Mouse (Mus musculus): Measurements from ENCODE around the gene Nbr1. TPM values are rescaled to one million over a fixed set of nuclear protein-coding genes. Genes with fewer than 3 reads are reported as not detected.
A peak's percentile ranks its signal among the peaks of the same experiment; 100 is the strongest.

The Nbr1 gene
- polyA plus RNA-seq (2012; ENCODE audit: insufficient read depth, insufficient read length, low replicate concordance, missing spikeins): not detected in 2 replicates

DNA sequence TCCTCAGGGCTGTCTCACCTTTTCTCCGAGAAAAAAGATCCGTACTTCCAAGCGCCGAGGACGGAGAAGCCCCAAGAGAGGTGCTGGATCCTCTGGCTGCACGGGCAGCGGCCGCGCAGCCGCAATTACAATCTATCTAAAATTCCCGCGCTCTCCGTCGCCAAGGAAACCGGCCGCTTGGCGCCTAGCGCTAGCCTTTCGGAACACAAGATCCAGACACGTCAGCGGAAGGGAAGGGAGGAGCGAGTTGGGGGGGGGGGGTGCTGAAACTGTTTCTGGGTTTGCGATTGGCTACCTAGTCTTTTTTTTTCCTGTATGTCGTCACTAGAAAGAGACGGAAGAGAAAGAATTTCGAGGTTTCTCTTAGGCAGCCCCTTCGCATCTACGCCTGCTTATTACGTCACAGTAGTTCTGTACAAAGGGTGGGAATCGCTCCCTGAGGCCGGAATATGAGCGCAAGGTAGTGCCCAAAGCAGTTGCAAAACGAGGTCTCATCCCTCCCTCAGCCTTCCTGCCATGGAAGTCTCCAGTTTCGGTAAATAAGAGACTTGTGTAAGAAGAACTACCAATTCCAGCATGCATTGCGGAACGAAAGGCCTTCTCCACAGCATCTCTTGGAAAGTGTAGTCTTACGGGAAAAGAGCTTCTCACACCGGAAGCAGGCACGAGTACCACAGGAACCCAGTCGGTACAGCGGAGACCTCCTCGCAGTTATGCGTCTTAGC is at the start of gene Nbr1, which contains the start of gene Brca1:
Gene Nbr1 (plus strand): TSS at position 399 of the 725 bp plus-strand sequence.
Gene Brca1 (minus strand): TSS at position 205 of the 725 bp plus-strand sequence.
- H3K27ac ChIP-seq (ENCODE audit: insufficient read depth, low read depth, low read length): peak within 1 kb of the TSS; percentile 99
- H3K4me3 ChIP-seq (ENCODE audit: insufficient read depth, low read depth, low read length): peak within 1 kb of the TSS; percentile 91
- WGBS: under 1% methylated on average over 43 of the region's 43 CpGs
- H3K4me1 ChIP-seq (ENCODE audit: control insufficient read depth, insufficient read depth, low read length): peaks cover 6% of the 10 kb centered on the region; the same call in 1 of the 2 replicates
- TF ChIP-seq CTCF (IDR thresholded peaks at IDR 0.05; ENCODE audit: insufficient read depth, low read depth, low read length) (no peak), POLR2A (IDR thresholded peaks at IDR 0.05; ENCODE audit: insufficient read depth, low read depth, low read length) (no peak)

DNA sequence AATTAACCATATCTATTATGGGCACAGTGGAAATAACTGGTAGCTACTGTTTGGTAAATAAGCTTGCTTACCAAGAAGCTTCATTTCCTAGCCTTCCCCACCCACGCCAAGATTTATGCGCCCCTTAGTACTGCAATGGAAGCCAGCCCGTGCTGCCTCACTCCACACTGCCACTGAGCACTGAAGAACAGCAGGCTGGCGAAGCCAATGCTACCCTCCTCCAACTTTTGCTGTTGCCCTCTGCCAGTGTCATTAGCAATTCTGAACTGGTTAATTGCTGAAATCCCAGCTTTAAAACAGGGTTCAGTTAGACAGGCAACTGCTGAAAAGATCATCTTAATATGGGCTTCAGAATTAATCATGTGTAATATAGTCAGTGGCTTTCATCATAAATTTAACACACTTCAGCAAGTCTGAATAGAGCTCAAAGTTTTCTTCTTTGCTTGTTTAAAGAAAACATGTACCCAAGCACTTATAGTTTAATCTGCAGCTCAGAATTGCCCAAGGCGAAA is 45.6 kb upstream of the Nbr1 start:
- 31% methylated on average over 5 of the region's 5 CpGs for WGBS

DNA sequence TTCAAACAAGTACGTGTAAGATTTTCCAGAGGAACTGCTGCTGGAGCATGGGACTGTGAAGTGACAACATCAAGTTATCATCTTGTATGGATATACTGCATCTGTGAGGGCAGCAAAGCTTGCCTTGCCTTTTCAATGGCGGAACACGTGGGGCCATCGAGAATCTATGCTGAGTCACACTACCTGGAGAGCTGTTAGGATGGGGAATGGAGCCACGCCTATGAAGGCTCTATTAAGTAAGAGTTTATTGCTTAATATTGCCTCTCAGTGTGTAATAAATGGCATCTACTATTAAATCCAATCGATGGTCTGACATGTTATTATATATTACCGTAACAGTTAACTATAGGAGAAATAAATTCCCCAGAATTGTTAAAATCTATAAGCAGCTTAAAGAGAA is 44.9 kb upstream of the Nbr1 start:
- H3K27ac ChIP-seq (ENCODE audit: insufficient read depth, low read depth, low read length): no peak overlapping the region
- no peaks in the 10 kb centered on the region; the same call in 1 of the 2 replicates for H3K4me1 ChIP-seq (ENCODE audit: control insufficient read depth, insufficient read depth, low read length)
- no peak for TF ChIP-seq CTCF (IDR thresholded peaks at IDR 0.05; ENCODE audit: insufficient read depth, low read depth, low read length)
- TF ChIP-seq POLR2A (IDR thresholded peaks at IDR 0.05; ENCODE audit: insufficient read depth, low read depth, low read length): no peak
- H3K4me3 ChIP-seq (ENCODE audit: insufficient read depth, low read depth, low read length): no peak overlapping the region
- WGBS: 94% methylated on average over 7 of the region's 7 CpGs

More for the DNA sequence above, 45.6 kb upstream of the Nbr1 start:
- Histone ChIP-seq H3K4me3 (ENCODE audit: insufficient read depth, low read depth, low read length) (no peak overlapping the region), H3K27ac (ENCODE audit: insufficient read depth, low read depth, low read length) (no peak overlapping the region), H3K4me1 (ENCODE audit: control insufficient read depth, insufficient read depth, low read length) (no peaks in the 10 kb centered on the region; the same call in 1 of the 2 replicates)
- TF ChIP-seq POLR2A (IDR thresholded peaks at IDR 0.05; ENCODE audit: insufficient read depth, low read depth, low read length) (no peak), CTCF (IDR thresholded peaks at IDR 0.05; ENCODE audit: insufficient read depth, low read depth, low read length) (no peak)

DNA sequence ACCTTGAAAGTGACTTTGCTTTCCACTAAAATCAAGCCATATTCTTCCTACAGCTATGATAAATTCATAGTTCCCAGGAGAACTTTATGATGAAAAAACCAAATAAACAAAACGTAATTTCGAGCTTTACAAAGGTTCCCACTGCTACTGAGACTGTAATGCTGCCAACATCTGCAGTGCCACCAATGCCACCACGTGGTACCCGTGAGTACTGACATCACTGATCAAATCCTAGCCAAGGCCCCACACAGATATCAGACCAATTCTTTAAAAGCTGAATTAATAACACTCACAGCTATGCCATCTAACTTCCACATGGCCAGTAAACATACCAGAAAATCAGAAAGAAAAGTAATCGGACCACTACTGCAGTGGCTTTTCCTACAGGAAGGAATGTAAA is 33.0 kb upstream of the Nbr1 start:
- H3K4me3 ChIP-seq (ENCODE audit: insufficient read depth, low read depth, low read length): no peak overlapping the region
- WGBS: 37% methylated on average over 5 of the region's 5 CpGs
- TF ChIP-seq POLR2A (IDR thresholded peaks at IDR 0.05; ENCODE audit: insufficient read depth, low read depth, low read length) (no peak), CTCF (IDR thresholded peaks at IDR 0.05; ENCODE audit: insufficient read depth, low read depth, low read length) (no peak)
- peaks cover 3% of the 10 kb centered on the region; the same call in 1 of the 2 replicates for H3K4me1 ChIP-seq (ENCODE audit: control insufficient read depth, insufficient read depth, low read length)
- H3K27ac ChIP-seq (ENCODE audit: insufficient read depth, low read depth, low read length): no peak overlapping the region

DNA sequence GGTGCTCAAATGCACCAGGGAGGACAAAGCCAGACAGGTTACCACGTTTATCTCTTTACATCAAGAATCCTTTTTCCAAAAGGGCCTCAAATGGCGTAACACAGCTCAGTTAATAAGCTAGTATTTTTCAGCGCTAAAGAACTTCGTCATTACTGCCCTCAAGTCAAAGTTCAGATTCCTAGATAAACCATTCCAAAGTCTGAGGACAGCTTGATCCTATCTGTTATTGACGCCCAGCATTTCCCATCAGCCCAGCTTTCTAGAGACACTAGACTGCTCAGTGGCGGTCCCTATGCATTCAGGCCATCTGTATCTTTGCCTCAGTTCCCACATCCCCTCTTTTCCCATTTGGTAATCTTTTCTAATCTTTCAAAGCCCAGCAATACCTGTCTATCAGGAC is 32.6 kb upstream of the Nbr1 start:
- 94% methylated on average over 6 of the region's 6 CpGs for WGBS
- H3K4me3 ChIP-seq (ENCODE audit: insufficient read depth, low read depth, low read length): no peak overlapping the region
- TF ChIP-seq POLR2A (IDR thresholded peaks at IDR 0.05; ENCODE audit: insufficient read depth, low read depth, low read length) (no peak), CTCF (IDR thresholded peaks at IDR 0.05; ENCODE audit: insufficient read depth, low read depth, low read length) (no peak)
- peaks cover 3% of the 10 kb centered on the region; the same call in 1 of the 2 replicates for H3K4me1 ChIP-seq (ENCODE audit: control insufficient read depth, insufficient read depth, low read length)
- H3K27ac ChIP-seq (ENCODE audit: insufficient read depth, low read depth, low read length): no peak overlapping the region

DNA sequence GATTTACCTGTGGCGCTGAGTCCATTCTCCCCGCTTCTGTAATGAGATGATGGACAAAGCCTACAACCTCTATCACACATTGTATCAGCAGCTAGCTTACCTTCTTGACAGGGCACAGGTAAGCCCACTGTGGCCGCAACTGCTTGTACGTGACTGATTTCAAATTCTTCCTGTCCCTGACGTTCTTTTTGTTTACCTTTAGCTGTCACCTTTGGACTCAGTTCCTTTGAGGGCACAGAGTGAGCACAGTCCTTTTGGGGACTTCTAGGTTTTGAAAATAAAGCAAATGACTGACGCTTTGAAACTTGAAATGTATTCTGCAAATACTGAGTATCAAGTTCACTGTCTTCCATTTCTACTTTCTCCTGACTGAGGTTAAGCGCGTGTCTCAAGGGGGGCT is 27.5 kb upstream of the Nbr1 start:
- WGBS: 95% methylated on average over 8 of the region's 8 CpGs
- Histone ChIP-seq H3K4me3 (ENCODE audit: insufficient read depth, low read depth, low read length) (no peak overlapping the region), H3K27ac (ENCODE audit: insufficient read depth, low read depth, low read length) (no peak overlapping the region), H3K4me1 (ENCODE audit: control insufficient read depth, insufficient read depth, low read length) (peaks cover 7% of the 10 kb centered on the region; the same call in 1 of the 2 replicates)
- TF ChIP-seq POLR2A (IDR thresholded peaks at IDR 0.05; ENCODE audit: insufficient read depth, low read depth, low read length) (no peak), CTCF (IDR thresholded peaks at IDR 0.05; ENCODE audit: insufficient read depth, low read depth, low read length) (no peak)

DNA sequence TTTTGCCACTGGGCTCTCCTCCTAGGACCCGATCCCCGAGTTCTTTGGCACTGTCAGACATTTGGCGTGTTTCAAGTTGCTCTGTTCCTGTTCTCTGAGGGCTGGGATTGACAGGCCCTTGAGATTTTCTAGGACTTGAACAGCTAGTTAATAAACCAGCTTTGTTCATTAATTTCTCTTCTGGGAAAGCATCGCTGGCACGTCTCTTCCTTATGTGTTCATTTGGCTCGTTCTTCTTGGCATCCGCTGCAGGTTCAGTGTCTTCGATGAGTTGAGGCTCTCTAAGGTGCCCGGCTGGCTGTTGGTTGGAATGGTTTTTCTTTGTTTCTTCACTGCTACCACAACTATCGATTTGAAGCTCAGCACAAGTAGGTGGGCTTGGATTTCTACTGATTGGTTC is 26.9 kb upstream of the Nbr1 start:
- 60% methylated on average over 10 of the region's 10 CpGs for WGBS
- Histone ChIP-seq H3K4me1 (ENCODE audit: control insufficient read depth, insufficient read depth, low read length) (peaks cover 7% of the 10 kb centered on the region; the same call in 1 of the 2 replicates), H3K4me3 (ENCODE audit: insufficient read depth, low read depth, low read length) (no peak overlapping the region), H3K27ac (ENCODE audit: insufficient read depth, low read depth, low read length) (no peak overlapping the region)
- no peak for TF ChIP-seq CTCF (IDR thresholded peaks at IDR 0.05; ENCODE audit: insufficient read depth, low read depth, low read length)
- no peak for TF ChIP-seq POLR2A (IDR thresholded peaks at IDR 0.05; ENCODE audit: insufficient read depth, low read depth, low read length)

DNA sequence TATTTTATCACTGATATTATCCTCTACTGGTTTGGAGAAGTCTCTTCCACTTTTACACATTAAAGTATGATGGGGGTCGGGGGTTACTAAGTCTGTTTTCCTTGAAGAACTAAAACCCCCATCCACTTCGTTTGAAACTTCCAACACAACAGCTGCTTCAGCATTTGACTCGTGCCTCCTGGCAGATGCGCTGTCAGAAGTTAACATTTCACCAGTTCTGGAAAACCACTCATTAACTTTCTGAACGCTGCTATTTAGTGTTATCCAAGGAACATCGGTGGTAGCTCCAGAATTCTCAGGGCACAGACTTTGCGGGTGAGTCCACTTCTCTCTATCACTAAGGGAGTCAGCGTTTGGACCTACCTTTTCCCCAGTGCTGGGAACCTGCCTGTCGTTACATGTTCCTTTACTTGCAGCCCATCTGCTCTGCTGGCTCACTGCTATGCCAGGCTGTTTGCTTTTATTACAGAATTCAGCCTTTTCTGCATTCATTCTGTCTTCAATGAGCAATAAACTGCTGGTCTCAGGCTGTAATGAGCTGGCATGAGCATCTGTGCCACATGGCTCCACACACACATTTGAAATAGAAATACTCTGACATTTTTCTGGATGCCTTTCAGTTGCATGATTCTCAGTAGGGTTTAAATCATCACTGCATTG is 25.9 kb upstream of the Nbr1 start:
- Histone ChIP-seq H3K4me1 (ENCODE audit: control insufficient read depth, insufficient read depth, low read length) (peaks cover 7% of the 10 kb centered on the region; the same call in 1 of the 2 replicates), H3K27ac (ENCODE audit: insufficient read depth, low read depth, low read length) (peak overlapping the region; percentile 56), H3K4me3 (ENCODE audit: insufficient read depth, low read depth, low read length) (no peak overlapping the region)
- 20% methylated on average over 9 of the region's 9 CpGs for WGBS
- no peak for TF ChIP-seq POLR2A (IDR thresholded peaks at IDR 0.05; ENCODE audit: insufficient read depth, low read depth, low read length)

DNA sequence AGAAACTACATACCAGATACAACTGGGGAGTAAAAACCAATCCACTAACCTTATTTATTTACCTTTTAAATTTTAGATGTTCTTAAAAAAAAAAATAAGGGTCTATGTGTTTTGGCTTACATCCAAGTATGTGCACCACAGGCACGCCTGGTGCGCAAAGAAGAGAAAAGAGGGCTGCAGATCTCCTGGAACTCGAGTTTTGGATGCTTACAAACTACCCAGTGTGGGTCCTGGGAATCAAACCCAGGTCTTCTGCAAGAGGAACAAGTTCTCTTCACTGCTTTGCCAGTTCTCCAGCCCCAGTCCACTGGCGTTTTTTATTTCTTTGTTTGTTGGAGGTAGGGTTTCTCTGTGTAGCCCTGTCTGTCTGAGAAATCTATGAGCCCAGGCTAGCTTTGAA is 25.3 kb upstream of the Nbr1 start:
- H3K4me3 ChIP-seq (ENCODE audit: insufficient read depth, low read depth, low read length): no peak overlapping the region
- H3K27ac ChIP-seq (ENCODE audit: insufficient read depth, low read depth, low read length): no peak overlapping the region; the same call in 1 of the 2 replicates
- H3K4me1 ChIP-seq (ENCODE audit: control insufficient read depth, insufficient read depth, low read length): peaks cover 7% of the 10 kb centered on the region; the same call in 1 of the 2 replicates
- TF ChIP-seq POLR2A (IDR thresholded peaks at IDR 0.05; ENCODE audit: insufficient read depth, low read depth, low read length) (no peak), CTCF (IDR thresholded peaks at IDR 0.05; ENCODE audit: insufficient read depth, low read depth, low read length) (no peak)
- 57% methylated on average over 4 of the region's 4 CpGs for WGBS

Measured in olfactory bulb, adult 2 months (tissue).